Mouse (Mus musculus) liver, adult 2 months (tissue): ENCODE data around the gene Mapkbp1. TPM values are rescaled to one million over a fixed set of nuclear protein-coding genes. Genes with fewer than 3 reads are reported as not detected.

Experiments
- DNase-seq: peaks from one replicate; pipeline ENCODE4 v3.0.0-alpha.2; 2011; ENCODE audit warnings: low read depth, low spot score; ENCODE audit errors: extremely low read depth
- H3K27ac ChIP-seq: fragments of 200-500 bp; replicated peaks from 2 replicates; pipeline ENCODE4 v1.5.1; 2012; ENCODE audit warnings: low read depth, mild to moderate bottlenecking, control low read depth, inconsistent platforms, low read length; ENCODE audit not compliant: insufficient read depth
- H3K27me3 ChIP-seq: fragments of 200-500 bp; 2 replicates; pipeline ENCODE4 v1.6.1; 2012; ENCODE audit warnings: mild to moderate bottlenecking, moderate library complexity, low read length, inconsistent platforms; ENCODE audit not compliant: control insufficient read depth, insufficient read depth
- H3K36me3 ChIP-seq: fragments of 200-500 bp; 2 replicates; pipeline ENCODE4 v1.6.1; 2012; ENCODE audit warnings: low read length, inconsistent platforms; ENCODE audit not compliant: control insufficient read depth, insufficient read depth
- H3K4me1 ChIP-seq: fragments of 200-500 bp; 2 replicates; pipeline ENCODE4 v1.6.1; 2011; ENCODE audit warnings: low read length; ENCODE audit not compliant: control insufficient read depth, insufficient read depth
- H3K4me3 ChIP-seq: fragments of 200-500 bp; 2 replicates; pipeline ENCODE4 v1.5.1; 2011; ENCODE audit warnings: low read depth, mild to moderate bottlenecking, control low read depth, low read length, moderate library complexity; ENCODE audit not compliant: insufficient read depth
- H3K79me2 ChIP-seq: fragments of 200-500 bp; 2 replicates; pipeline ENCODE4 v1.6.1; 2012; ENCODE audit warnings: inconsistent platforms, mild to moderate bottlenecking, low read length, moderate library complexity; ENCODE audit not compliant: control insufficient read depth, insufficient read depth
- H3K9ac ChIP-seq: fragments of 200-500 bp; 2 replicates; pipeline ENCODE4 v1.6.1; 2012; ENCODE audit warnings: low read depth, mild to moderate bottlenecking, control low read depth, inconsistent platforms, low read length
- CTCF ChIP-seq: fragments of 200-500 bp; IDR thresholded peaks from 2 replicates; pipeline ENCODE4 v1.5.1; 2011; ENCODE audit warnings: low read depth, low read length, control low read depth
- POLR2A ChIP-seq: fragments of 200-500 bp; IDR thresholded peaks from 2 replicates; pipeline ENCODE4 v1.6.1; 2011; ENCODE audit warnings: low read length, control low read depth; ENCODE audit not compliant: insufficient read depth; ENCODE audit errors: extremely low read depth
- WGBS: fragments of 180-500 bp; shearing (Covaris S2); methylation state at CpG from one replicate; pipeline ENCODE4 v1.1.7; 2018; 5-methylcytosine and 5-hydroxymethylcytosine counted together
- polyA plus RNA-seq: library from polyadenylated mRNA; depleted of rRNA; stranded (reverse); fragments of >200 nt; gene quantifications from 2 replicates; pipeline ENCODE4 v1.2.3, GENCODE M21; 2012
- total RNA-seq: library from RNA; depleted of rRNA; stranded (reverse); fragments of >200 nt; gene quantifications from 2 replicates; pipeline ENCODE4 v1.2.3, GENCODE M21; 2014

Mapkbp1 gene
- total and polyA plus RNA-seq, 2 experiments: 2.9 to 4.6 TPM

GRCm38 (mm10) chr2:120060190-120060589, 87.7 kb downstream of the Mapkbp1 start:
- peaks cover 5% of the 10 kb centered on the region for H3K4me1 ChIP-seq
- no peak overlapping the region for H3K9ac ChIP-seq
- no peaks in the 10 kb centered on the region for H3K36me3 ChIP-seq
- no peaks in the 10 kb centered on the region for H3K79me2 ChIP-seq
- no peaks in the 10 kb centered on the region for H3K27me3 ChIP-seq
- no peak overlapping the region for H3K27ac ChIP-seq
- DNase-seq: no peak
- WGBS: 74% methylated on average over 6 of the region's 6 CpGs
- H3K4me3 ChIP-seq: no peak overlapping the region
- TF ChIP-seq CTCF: no peak
- TF ChIP-seq POLR2A: no peak

GRCm38 (mm10) chr2:120060651-120061050, 88.2 kb downstream of the Mapkbp1 start:
- H3K36me3 ChIP-seq: no peaks in the 10 kb centered on the region
- no peak overlapping the region for H3K9ac ChIP-seq
- no peak overlapping the region for H3K4me3 ChIP-seq
- 89% methylated on average over 9 of the region's 9 CpGs for WGBS
- DNase-seq: no peak
- no peaks in the 10 kb centered on the region for H3K27me3 ChIP-seq
- peaks cover 5% of the 10 kb centered on the region for H3K4me1 ChIP-seq
- no peaks in the 10 kb centered on the region for H3K79me2 ChIP-seq
- H3K27ac ChIP-seq: no peak overlapping the region
- TF ChIP-seq CTCF (no peak), POLR2A (no peak)

- Histone ChIP-seq H3K4me3 (no peak overlapping the region), H3K27ac (no peak overlapping the region), H3K9ac (no peak overlapping the region), H3K36me3 (no peaks in the 10 kb centered on the region), H3K27me3 (no peaks in the 10 kb centered on the region), H3K79me2 (no peaks in the 10 kb centered on the region), H3K4me1 (peaks cover 5% of the 10 kb centered on the region)
- 91% methylated on average over 8 of the region's 8 CpGs for WGBS
- DNase-seq: no peak
- TF ChIP-seq CTCF (no peak), POLR2A (no peak)
Measured at GRCm38 (mm10) chr2:120062248-120062647, 89.7 kb downstream of the Mapkbp1 start.

GRCm38 (mm10) chr2:120064639-120065038, 92.1 kb downstream of the Mapkbp1 start:
- 81% methylated on average over 6 of the region's 6 CpGs for WGBS
- H3K27me3 ChIP-seq: no peaks in the 10 kb centered on the region
- no peak overlapping the region for H3K4me3 ChIP-seq
- no peaks in the 10 kb centered on the region for H3K4me1 ChIP-seq
- H3K36me3 ChIP-seq: no peaks in the 10 kb centered on the region
- TF ChIP-seq CTCF (no peak), POLR2A (no peak)
- H3K79me2 ChIP-seq: no peaks in the 10 kb centered on the region
- DNase-seq: no peak
- no peak overlapping the region for H3K9ac ChIP-seq
- H3K27ac ChIP-seq: no peak overlapping the region

- no peak overlapping the region for H3K9ac ChIP-seq
- WGBS: 91% methylated on average over 10 of the region's 10 CpGs
- no peaks in the 10 kb centered on the region for H3K36me3 ChIP-seq
- no peaks in the 10 kb centered on the region for H3K4me1 ChIP-seq
- DNase-seq: no peak
- H3K79me2 ChIP-seq: no peaks in the 10 kb centered on the region
- H3K27me3 ChIP-seq: no peaks in the 10 kb centered on the region
- TF ChIP-seq POLR2A: no peak
- no peak for TF ChIP-seq CTCF
- no peak overlapping the region for H3K4me3 ChIP-seq
- H3K27ac ChIP-seq: no peak overlapping the region
Measured at GRCm38 (mm10) chr2:120065243-120065642, 92.7 kb downstream of the Mapkbp1 start.

GRCm38 (mm10) chr2:120066224-120066623, 93.7 kb downstream of the Mapkbp1 start:
- no peak for DNase-seq
- Histone ChIP-seq H3K9ac (no peak overlapping the region), H3K79me2 (no peaks in the 10 kb centered on the region), H3K36me3 (no peaks in the 10 kb centered on the region), H3K27ac (no peak overlapping the region), H3K4me3 (no peak overlapping the region), H3K27me3 (no peaks in the 10 kb centered on the region), H3K4me1 (no peaks in the 10 kb centered on the region)
- 68% methylated on average over 3 of the region's 3 CpGs for WGBS
- no peak for TF ChIP-seq CTCF
- TF ChIP-seq POLR2A: no peak
